Comparison of ENCODE assay signal across 24 mouse cellular contexts in the genomic region with DNA sequence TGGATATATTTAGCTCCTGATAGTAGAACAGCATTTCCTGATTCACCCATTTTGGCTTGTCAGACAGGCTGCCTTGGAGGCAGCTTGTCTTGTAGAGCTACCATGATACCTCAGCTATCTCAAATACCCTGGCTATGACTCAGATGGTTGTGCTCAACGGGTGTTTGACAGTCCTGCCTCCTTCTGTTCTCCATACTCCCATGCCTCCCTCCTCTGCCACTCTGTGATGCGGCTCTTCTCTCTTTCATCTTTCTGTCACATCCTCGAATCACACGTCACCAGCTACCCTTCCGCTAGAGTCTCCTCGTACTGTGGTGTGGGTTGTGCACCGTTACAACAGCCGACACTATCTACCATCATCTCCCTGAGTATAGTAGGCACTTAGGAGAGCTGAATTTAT. TPM values are rescaled to one million over a fixed set of nuclear protein-coding genes. Genes with fewer than 3 reads are reported as not detected.
A peak's percentile ranks its signal among the peaks of the same experiment; 100 is the strongest.
DNase-seq lines count a peak whose midpoint lies in the region; ATAC-seq and TF ChIP-seq lines count a peak whose summit lies in the region.
"Had no signal": no experiment of that assay in that cellular context is flagged by ENCODE, and none has a peak within 500 bp of the region (broad histone marks: within the 10 kb centered on the region; RNA-seq: fewer than 3 reads in every experiment).

No protein-coding gene starts in this region.

- no peak overlapping the region for H3K4me2 ChIP-seq in liver, postnatal 0 days (ENCODE audit: low read depth, low read length)
- H3K4me2 ChIP-seq: embryonic facial prominence, embryonic 12.5 days; forebrain, embryonic 13.5 days; hindbrain, embryonic 12.5 days; midbrain, embryonic 12.5 days; neural tube, embryonic 12.5 days had no signal

- peak; percentile 60 for ATAC-seq in frontal cortex, adult (ENCODE audit: low TSS enrichment)
- ATAC-seq in inflammation-experienced regulatory T-cells, adult 6 months, result peak; percentile 60
- no peak for ATAC-seq in liver, postnatal 0 days
- ATAC-seq: forebrain, embryonic 13.5 days; intestine, embryonic 16.5 days had no signal

- no peaks in the 10 kb centered on the region for H3K36me3 ChIP-seq in liver, postnatal 0 days (replicated peaks; ENCODE audit: insufficient read depth, low read length)
- H3K36me3 ChIP-seq: embryonic facial prominence, embryonic 12.5 days; heart, embryonic 10.5 days; hindbrain, embryonic 12.5 days; midbrain, embryonic 12.5 days; neural tube, embryonic 12.5 days had no signal

- no peak overlapping the region for H3K27ac ChIP-seq in liver, postnatal 0 days (ENCODE audit: low read depth)
- H3K27ac ChIP-seq: embryonic facial prominence, embryonic 12.5 days; forebrain, embryonic 13.5 days; heart, embryonic 10.5 days; hindbrain, embryonic 12.5 days; liver, embryonic 14.5 days; midbrain, embryonic 12.5 days; neural tube, embryonic 12.5 days had no signal

- no peak overlapping the region for H3K4me3 ChIP-seq in liver, postnatal 0 days (ENCODE audit: low read depth, low read length)
- H3K4me3 ChIP-seq: embryonic facial prominence, embryonic 12.5 days; erythroblast, embryonic 14.5 days; forebrain, embryonic 13.5 days; heart, embryonic 10.5 days; hindbrain, embryonic 12.5 days; midbrain, embryonic 12.5 days; neural tube, embryonic 12.5 days had no signal

- no peaks in the 10 kb centered on the region for H3K4me1 ChIP-seq in liver, postnatal 0 days (ENCODE audit: insufficient read depth)
- H3K4me1 ChIP-seq: embryonic facial prominence, embryonic 12.5 days; forebrain, embryonic 13.5 days; midbrain, embryonic 12.5 days had no signal

- no peak for DNase-seq in frontal cortex, postnatal 25 days (ENCODE audit: low spot score in 2 of 2)
- DNase-seq in left cerebral cortex, postnatal 36 days (ENCODE audit: low spot score in 2 of 2), result peak; percentile 32 to 46
- DNase-seq in left cerebral cortex, postnatal 4 days, result no peak
- DNase-seq in CD8-positive naive resting alpha-beta T cell, adult 2 months (ENCODE audit: low read depth in 2 of 2, low spot score in 2 of 2), result peak; percentile 38 to 50
- no peak for DNase-seq in heart, adult 18-20 months
- DNase-seq in liver, postnatal 0 days, result no peak
- DNase-seq: adrenal gland, postnatal 14 days; cerebellum, adult 11 months; cerebellum, postnatal 10 days; heart, postnatal 10 days; kidney, postnatal 4 days; thymus, postnatal 25 days had no signal

- no peak for TF ChIP-seq CTCF in liver, postnatal 0 days (IDR thresholded peaks at IDR 0.05; ENCODE audit: low read depth)

- intact Hi-C loops in left cerebral cortex, postnatal 36 days (cut with DNase I), result loop anchor here (2.0 kb wide), 1 partner anchor 14 kb away; no protein-coding TSS in a partner anchor
- intact Hi-C loops in left cerebral cortex, postnatal 4 days (cut with DNase I), result no loop called here

- no peak for TF ChIP-seq EP300 in liver, postnatal 0 days (IDR thresholded peaks at IDR 0.05; ENCODE audit: low read depth)

- H3K9me3 ChIP-seq in liver, postnatal 0 days (ENCODE audit: low read length), result no peaks in the 10 kb centered on the region
- H3K9me3 ChIP-seq: embryonic facial prominence, embryonic 12.5 days; forebrain, embryonic 13.5 days; heart, embryonic 10.5 days; hindbrain, embryonic 12.5 days; midbrain, embryonic 12.5 days; neural tube, embryonic 12.5 days had no signal

- WGBS in liver, postnatal 0 days (ENCODE audit: insufficient replicate concordance), result 76% methylated on average over 8 of the region's 8 CpGs

- no peak overlapping the region for H3K9ac ChIP-seq in liver, postnatal 0 days (replicated peaks)
- H3K9ac ChIP-seq: embryonic facial prominence, embryonic 12.5 days; forebrain, embryonic 13.5 days; hindbrain, embryonic 12.5 days; liver, embryonic 14.5 days; midbrain, embryonic 12.5 days; neural tube, embryonic 12.5 days had no signal

- H3K27me3 ChIP-seq in liver, postnatal 0 days (ENCODE audit: insufficient read depth, low read length), result no peaks in the 10 kb centered on the region
- H3K27me3 ChIP-seq: hindbrain, embryonic 12.5 days had no signal

RNA-seq across cellular contexts. Expression of gene Galnt9, which starts 50.3 kb away (rescaled TPM):
- 100 to 1,000 TPM; 104 to 109 TPM for total RNA-seq in left cerebral cortex, postnatal 36 days (2021)
- total RNA-seq in left cerebral cortex, postnatal 4 days (2021), result 10 to 100 TPM; 31.7 to 33.7 TPM
- polyA plus RNA-seq in inflammation-experienced regulatory T-cells, adult 6 months (2017; shearing (Covaris generic)), result 1 to 10 TPM; 4.5 to 9.7 (median 7.5) TPM
- total RNA-seq in heart, adult 18-20 months (2021), result under 1 TPM in 1 of 2 experiments, not detected in 1; 0.13 TPM
- 0.07 and 0.11 TPM in 2 replicates for polyA plus RNA-seq in liver, postnatal 0 days (2015; fragmentation: Nextera tagmentation; extraction: Ambion mirVana)
- total RNA-seq: adrenal gland, postnatal 14 days; heart, postnatal 10 days had no signal
- polyA plus RNA-seq: heart, embryonic 10.5 days; kidney, embryonic 14.5 days had no signal

RNA-seq across cellular contexts. Expression of gene Noc4l, which starts 58.8 kb away (rescaled TPM):
- 10 to 100 TPM; 20.3 to 25.1 TPM for total RNA-seq in left cerebral cortex, postnatal 36 days (2021)
- 10 to 100 TPM; 35.2 to 47.0 TPM for total RNA-seq in left cerebral cortex, postnatal 4 days (2021)
- polyA plus RNA-seq in inflammation-experienced regulatory T-cells, adult 6 months (2017; shearing (Covaris generic)), result 10 to 100 TPM; 37.3 to 40.8 (median 40.1) TPM
- 10 to 100 TPM; 13.6 to 14.4 TPM for total RNA-seq in heart, adult 18-20 months (2021)
- 14.8 and 19.6 TPM in 2 replicates for polyA plus RNA-seq in liver, postnatal 0 days (2015; fragmentation: Nextera tagmentation; extraction: Ambion mirVana)

RNA-seq across cellular contexts. Expression of gene Ddx51, which starts 58.8 kb away (rescaled TPM):
- 10 to 100 TPM; 28.7 to 31.7 TPM for total RNA-seq in left cerebral cortex, postnatal 36 days (2021)
- total RNA-seq in left cerebral cortex, postnatal 4 days (2021), result 10 to 100 TPM; 28.0 to 32.5 TPM
- polyA plus RNA-seq in inflammation-experienced regulatory T-cells, adult 6 months (2017; shearing (Covaris generic)), result 1 to 10 TPM; 2.3 to 4.5 (median 4.5) TPM
- total RNA-seq in heart, adult 18-20 months (2021), result 10 to 100 TPM in 1 of 2 experiments, 1 to 10 TPM in 1; 9.4 to 10.3 TPM
- 7.5 and 7.9 TPM in 2 replicates for polyA plus RNA-seq in liver, postnatal 0 days (2015; fragmentation: Nextera tagmentation; extraction: Ambion mirVana)

Comparison
In these comparisons a context has a peak if more than half of its experiments do, and no peak if none do; other contexts are left out.
1. DNase-seq: peak in left cerebral cortex, postnatal 36 days (2 of 2) and CD8-positive naive resting alpha-beta T cell, adult 2 months (2 of 2); none in frontal cortex, postnatal 25 days (0 of 2), left cerebral cortex, postnatal 4 days (single experiment), heart, adult 18-20 months (0 of 2) and liver, postnatal 0 days (single experiment).
2. RNA of gene Galnt9, which starts 50.3 kb away (total RNA-seq): 104 to 109 TPM in left cerebral cortex, postnatal 36 days and 31.7 to 33.7 TPM in left cerebral cortex, postnatal 4 days; 0.13 TPM in heart, adult 18-20 months; every median in the first group is over 10 times any median in the second.